Mouse (Mus musculus) erythroid progenitor cell, adult 5-6 weeks (primary cell): ENCODE results near the gene Tas1r3. TPM values are rescaled to one million over a fixed set of nuclear protein-coding genes. Genes with fewer than 3 reads are reported as not detected.
A peak's percentile ranks its signal among the peaks of the same experiment; 100 is the strongest.

Experiments
- ATAC-seq: replicated peaks from 2 replicates; pipeline ENCODE4 v1.8.0; 2016; ENCODE audit warnings: moderate number of reproducible peaks, mild to moderate bottlenecking, moderate TSS enrichment, inconsistent platforms; ENCODE audit not compliant: poor library complexity, low FRiP score, severe bottlenecking
- total RNA-seq, 2 experiments: library from RNA; stranded (forward) in 1 of 2; stranded (reverse) in 1 of 2; fragments of 150-400 nt in 1 of 2; fragments of 186-747, 209-891 nt in 1 of 2; gene quantifications; 2 replicates each; pipeline versions ENCODE4 v1.2.3 to v1.2.4; 2015 to 2017; ENCODE audit warnings: low replicate concordance in 2 of 2

The Tas1r3 gene
- total RNA-seq (2015; ENCODE audit: low replicate concordance) = 0.84 and 1.1 TPM in 2 replicates
- 0.26 and 2.3 TPM in 2 replicates for total RNA-seq (2017; ENCODE audit: low replicate concordance)

DNA sequence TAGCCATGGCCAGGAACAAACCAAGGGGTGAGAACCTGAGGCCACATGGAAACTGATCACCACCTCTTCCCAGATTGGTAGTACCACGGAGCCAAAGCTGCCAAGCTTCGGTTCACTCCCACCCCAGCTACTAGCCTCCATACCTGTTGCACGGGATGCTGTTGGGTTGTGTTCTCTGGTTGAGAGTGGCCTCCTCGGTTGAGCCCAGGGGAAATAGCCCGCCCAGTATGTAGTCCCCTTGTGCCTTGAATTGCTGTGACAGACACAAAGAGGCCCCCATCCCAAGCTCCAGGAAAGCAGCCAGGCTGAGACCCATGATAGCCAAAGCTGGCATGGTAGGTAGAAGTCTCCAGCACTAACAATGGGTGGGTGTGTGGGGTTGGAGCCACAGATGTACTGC lies at the start of gene Tas1r3:
Gene Tas1r3 (minus strand): TSS at position 362 of the 400 bp plus-strand sequence.
- ATAC-seq = no peak

DNA sequence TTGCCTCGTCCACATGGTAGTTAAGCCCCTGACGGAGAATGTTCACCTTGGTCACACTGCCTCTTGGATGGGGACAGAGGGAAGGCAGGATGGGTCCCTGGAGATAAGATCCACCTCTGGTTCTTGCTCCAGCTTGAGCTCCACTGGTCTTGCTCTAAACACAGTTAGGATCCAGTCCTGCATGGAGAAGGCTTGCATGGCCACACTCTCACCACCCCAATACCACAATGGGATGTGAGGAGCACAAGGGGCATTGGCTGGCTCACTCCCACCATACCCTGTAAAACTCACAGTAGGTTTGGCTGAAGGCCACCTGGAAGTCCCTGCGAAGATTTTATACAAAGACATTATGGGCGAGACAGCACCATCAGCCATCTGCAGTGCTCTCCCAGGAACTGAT lies 45.6 kb upstream of the Tas1r3 start:
- ATAC-seq = no peak

DNA sequence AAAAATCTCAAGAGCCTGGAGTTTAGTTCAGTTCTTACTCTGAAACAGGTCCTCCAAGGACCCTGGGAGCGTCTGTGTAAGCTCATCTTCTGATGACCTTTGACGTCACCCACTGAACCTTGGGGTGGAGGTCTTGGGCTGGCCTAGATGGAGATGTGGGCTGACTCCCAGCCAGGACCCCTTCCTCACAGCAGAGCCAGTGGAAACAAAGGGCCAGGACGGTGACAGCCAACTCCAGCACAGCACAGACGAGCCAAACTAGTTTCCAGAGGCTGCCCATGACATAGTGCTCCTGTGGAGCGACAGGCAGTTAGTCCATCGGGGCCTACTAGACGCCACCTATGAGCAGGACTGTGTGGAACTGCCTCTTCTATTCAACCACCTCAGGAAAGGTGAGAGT lies 45.1 kb upstream of the Tas1r3 start:
- no peak for ATAC-seq

DNA sequence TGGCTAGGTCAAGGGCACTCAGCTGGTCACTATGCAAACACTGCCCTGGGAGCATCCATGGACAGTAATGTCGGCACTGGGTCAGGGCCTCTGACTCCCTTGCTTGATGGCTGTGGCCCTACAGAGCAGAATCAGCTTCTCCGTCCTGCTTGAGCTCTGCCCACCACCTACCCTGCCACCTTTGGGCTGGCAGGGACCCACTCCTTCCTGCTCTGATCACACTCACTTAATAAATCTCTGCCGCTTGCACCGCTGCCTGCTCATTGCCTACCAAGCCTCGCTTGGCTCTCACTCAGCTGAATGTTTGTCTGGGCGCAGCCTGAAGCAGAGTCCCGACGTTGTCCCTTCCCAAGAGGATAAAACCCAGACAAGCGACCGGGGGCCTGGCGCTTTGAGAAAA lies 43.8 kb upstream of the Tas1r3 start:
- ATAC-seq = no peak

DNA sequence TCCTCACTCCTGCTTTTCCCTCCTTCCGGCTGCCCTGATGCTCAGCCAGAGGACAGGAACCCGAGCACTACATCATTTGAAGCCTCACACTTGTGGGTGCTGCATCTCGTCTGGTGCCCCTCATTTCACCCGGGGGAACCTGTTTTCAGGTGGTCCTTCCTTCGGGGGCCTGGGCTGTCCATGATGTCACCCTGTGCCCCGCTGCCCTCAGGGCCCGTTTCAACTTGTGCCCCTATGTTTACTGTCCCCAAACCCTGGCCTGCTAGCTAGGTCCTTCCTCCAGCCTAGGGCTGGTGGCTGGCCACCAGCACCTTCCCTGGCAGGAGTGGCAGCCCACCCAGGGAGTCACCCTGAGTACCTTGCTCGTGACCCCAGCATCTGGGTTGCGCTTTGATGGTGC lies 43.0 kb upstream of the Tas1r3 start:
- ATAC-seq = no peak

DNA sequence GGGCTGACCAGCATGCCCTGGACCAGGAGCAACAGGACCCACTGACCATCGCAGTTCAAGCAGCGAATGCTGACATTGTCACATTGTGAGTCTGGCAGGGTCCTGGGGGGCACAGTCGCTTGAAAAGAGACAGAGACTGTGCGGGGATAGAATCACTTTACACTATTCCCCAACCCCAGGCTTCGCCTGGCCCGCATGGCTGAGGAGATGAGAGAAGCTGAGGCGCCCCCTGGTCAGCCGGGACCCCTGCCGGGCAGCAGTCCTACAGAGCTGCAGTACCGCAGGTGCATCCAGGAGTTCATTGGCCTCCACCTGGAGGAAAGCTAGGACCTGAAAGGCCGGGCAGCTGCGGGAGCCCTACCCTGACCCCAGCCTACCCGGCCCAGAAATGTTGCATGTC lies 42.5 kb upstream of the Tas1r3 start:
- no peak for ATAC-seq

DNA sequence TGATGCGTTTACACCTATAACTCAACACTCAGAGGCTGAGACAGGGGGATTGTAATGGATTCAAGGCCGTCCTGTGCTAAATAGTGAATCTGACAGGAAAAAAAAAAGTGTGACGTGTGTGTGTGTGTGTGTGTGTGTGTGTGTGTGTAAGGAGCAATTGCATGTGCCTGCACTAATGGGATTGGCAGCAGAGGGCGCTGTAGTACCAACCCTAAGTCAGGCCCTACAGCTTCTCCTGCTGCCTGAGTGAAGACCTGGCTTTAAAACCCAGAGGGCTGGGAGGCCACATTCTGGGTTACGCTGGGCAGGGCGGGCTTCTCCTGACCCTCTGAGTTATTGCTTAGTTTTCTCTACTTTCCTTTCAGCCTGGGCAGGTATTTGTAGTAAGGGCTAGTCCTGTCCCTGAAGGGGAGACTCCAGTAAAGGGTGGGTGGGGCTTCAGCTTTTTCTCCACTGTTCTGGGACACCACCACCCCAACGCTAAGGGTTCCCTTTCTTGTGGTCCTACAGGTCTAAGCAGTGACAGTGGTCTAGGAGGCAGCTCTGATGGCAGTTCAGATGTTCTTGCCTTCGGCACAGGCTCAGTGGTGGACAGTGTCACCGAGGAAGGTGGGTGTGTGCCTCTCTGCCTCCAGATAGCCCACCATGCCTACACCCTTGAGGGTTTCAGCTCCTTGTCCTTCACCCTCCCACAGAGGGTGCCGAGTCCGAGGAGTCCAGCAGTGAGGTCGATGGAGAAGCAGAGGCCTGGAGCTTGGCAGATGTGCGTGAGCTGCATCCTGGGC lies 41.3 kb upstream of the Tas1r3 start:
- no peak for ATAC-seq

DNA sequence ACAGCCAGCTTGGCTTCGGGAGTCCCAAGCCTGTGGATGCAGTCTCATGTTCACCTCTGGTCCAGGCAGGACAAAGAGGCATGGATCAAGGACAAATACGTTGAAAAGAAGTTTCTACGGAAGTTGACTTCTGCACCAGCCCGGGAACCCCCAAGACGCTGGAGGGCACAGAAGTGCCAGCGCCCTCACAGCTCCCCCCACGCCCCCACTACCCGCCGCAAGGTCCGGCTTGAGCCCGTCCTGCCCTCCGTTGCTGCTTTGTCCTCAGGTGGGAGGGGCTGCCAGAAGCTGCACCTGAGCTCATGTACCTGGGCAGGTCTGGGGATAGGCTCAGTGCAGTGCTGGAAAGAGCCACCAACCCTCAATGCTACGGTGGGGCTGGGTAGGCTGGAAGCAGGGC lies 40.1 kb upstream of the Tas1r3 start:
- ATAC-seq = no peak

DNA sequence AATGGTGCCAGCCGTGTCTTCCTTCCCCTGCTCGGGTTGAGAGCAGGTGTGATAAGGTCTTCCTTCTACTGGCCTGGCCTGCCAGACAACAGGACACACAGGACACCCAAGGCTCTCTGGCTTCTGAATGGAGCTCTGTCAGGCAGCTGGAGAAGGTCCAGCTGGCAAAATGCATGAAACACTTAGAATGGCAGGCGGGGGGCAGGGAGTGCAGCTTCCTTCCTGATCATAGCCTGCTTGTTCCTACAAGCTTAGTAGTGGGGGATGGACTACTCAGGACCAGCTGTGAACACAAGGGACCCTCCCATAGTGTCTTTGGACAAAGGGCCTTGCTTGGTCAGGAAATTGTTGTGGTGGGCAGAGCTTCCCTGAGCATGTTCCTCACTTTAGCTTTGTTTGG lies 38.0 kb upstream of the Tas1r3 start:
- no peak for ATAC-seq

DNA sequence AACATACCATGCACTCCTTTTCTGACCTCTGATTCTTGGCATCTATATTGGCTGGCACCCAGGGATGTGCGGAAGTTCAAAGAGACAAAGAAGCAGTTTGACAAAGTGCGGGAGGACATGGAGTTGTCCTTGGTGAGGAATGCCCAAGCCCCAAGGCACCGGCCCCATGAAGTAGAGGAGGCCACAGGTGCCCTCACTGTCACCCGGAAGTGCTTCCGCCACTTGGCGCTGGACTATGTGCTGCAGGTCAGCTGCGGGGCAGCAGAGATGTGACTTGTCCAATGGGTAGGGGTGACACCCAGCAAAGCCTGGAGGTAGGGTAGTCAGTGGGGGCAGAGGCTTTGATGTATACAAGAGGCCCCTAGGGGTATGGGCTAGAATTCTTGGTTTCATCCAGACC lies 36.2 kb upstream of the Tas1r3 start:
- no peak for ATAC-seq

DNA sequence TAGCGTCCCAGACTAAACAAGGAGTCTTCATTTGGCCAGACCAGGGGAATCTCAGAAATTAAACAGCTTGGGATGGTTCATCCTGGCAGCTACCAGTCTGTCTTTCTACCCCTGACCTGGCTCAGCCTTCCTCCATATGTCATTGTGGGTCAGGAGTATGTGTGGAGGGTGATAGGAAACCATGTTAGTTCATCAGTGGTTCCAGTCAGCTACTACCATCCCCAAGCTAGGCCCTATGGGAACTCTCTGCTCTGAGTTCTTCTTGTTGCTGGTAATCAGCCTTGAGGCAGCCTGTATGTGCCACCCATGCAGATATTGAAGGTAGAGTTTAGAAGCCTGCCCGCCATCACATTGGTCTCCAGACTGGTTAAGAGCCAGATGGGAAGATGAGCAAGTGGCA lies 35.2 kb upstream of the Tas1r3 start:
- ATAC-seq = no peak

DNA sequence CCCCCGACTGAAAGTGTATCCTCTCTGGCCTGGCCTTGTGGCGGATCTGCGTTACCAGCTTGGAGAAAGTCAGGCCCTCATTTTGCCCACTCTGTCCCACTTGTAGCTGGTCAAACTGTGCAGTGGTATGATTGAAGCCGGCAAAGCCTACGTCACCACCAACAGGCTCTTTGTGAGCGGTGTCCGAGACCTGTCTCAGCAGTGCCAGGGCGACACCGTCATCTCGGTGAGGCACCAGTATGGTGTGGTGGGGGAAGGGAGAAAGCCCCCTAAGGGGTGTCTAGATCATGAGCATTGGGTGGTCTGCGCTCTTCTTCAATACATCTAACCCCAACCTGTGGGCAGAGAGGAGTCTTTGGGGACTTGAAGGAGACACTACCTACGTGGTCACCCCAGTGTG lies 33.3 kb upstream of the Tas1r3 start:
- no peak for ATAC-seq

DNA sequence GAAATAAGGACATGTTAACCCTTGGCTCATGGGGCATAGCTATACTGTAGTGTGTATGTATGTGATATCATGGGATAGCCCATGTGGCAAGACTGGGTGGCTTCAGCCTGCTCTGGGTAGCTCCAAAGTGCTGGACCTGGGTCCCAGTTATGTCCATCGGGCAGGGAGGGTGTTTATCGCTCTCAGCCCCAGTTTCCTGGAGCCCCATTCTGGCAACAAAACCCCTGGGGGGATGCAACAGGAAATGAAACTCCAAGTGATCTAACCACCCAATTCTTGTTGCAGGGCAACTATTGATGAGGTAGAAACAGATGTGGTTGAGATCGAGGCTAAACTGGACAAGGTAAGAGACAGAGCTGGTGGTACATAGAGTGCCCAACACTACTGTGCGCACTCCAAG lies 32.7 kb upstream of the Tas1r3 start:
- no peak for ATAC-seq

DNA sequence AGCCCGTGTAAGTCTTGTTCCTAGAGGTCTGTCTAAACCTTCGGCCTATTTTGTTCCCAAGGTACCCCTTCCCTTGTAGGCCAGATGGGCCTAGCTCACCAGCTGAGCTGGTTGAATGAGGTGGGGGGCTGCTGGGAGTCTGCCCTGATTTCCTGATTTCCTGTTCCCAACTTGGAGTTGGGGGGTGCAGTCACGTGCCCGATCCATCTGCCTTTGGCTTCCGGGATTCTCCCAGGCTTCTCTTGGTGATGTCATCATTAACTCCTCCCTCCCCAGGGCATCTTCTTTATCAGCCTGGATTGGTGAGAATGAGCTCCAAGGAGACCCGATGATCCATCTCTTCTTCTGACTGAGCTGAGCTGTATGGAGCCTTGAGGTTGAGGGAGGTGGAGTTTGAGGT lies 32.1 kb upstream of the Tas1r3 start:
- no peak for ATAC-seq

DNA sequence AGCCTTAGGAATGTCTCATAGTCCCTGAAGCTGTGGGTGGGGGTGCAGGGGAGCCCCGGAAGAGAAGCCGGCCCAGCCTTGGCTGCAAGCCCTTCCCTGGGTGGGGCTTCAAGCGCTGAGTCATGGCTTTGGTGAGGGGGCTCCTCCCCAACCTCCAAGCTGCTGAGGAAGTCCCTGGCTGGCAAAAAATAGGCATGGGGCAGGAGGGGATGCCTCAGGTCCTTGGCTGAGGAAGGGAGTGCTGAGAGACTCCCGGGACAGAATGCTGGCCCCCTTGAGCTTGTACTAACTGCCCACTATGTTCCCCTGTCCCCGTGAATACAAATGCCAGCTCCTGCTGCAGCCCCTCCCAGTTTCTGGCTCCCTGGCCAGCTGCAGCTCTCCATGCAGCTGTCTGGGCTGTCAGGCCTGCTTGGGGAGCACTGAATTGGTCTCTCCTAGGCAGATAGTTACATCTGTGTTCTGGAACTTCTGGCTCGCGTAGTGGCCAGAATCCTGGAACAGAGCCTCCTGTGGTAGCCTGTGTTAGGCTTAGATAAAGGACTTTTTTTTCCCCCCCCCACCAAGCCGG lies 31.2 kb upstream of the Tas1r3 start:
- peak; percentile 70 for ATAC-seq

DNA sequence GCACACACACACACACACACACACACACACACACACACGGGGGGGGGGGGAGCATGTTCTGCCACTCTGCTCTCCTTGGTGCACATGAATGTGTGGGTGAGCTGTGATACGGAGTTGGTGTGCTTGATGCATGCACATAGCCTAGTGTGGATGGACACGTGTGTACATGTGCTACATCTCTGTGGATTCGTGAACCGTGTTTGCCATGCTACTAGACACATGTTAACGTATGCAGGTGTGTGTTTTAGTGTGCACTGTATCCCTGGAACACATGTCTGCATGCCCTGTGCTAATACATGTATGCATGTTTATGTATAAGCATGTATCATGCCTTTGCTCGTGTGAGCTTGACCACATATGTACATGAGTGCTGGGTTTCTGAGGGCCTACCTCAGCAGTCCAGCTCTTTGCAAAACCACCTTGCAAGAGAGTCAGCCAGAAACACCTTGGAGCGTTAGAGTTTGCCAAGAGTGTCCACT lies 30.1 kb upstream of the Tas1r3 start:
- no peak for ATAC-seq

DNA sequence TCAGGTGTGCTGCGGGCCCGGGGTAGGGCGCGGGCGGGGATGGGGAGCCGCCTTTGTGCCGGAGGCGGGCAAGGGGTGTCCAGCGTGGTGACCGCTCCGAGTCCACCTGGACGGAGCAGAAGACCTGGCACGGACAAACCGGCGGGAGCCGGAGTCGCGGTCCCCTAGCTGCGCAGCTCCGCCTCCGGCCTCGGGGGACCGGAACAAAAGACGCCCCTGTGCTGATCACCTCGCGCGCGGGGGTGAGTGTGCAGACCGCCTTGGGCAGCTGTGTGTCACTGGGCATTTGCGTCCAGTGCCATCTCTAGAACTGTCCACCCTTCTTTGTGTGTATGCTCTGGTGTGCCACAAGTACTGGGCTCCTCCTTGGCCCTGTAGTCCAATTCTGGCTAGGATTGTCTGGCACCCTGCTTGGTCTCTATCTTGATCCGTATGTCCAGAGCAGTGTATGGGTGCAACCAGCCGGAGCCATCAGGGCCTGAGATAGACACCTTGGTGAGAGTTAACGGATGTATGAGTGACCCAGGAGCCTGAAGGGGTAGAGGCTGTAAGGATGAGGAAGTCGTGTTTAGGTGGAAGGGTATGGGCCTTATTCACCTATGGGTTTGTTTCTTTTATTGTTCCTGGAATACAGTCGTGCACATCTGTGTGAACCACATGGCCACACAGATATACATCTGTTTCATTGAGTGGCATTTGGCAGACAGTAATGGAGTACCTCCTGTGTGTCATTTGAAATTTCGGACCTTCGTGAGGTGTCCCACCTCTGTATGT lies 29.5 kb upstream of the Tas1r3 start:
- peak; percentile 21; the same call in 1 of the 2 replicates for ATAC-seq

DNA sequence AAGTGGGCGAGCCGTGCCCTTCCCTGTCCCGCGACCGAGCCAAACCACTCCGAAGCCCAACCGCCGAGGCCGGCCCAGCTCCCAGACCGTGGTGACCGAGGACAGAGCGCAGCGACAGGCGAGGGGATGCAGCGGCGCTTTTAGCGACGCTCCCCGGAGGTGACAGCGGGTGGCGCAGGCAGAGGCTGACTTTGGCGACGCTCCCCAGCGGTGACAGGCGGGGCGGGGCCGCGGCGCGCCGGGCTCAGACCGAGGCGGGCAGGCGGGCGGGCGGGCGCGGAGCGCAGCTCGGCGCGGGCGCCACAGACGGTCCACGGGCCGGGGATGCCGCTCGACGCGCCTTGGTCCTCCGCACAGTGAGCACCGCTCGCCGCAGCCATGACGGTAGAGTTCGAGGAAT lies 28.9 kb upstream of the Tas1r3 start:
- peak; percentile 66 for ATAC-seq

DNA sequence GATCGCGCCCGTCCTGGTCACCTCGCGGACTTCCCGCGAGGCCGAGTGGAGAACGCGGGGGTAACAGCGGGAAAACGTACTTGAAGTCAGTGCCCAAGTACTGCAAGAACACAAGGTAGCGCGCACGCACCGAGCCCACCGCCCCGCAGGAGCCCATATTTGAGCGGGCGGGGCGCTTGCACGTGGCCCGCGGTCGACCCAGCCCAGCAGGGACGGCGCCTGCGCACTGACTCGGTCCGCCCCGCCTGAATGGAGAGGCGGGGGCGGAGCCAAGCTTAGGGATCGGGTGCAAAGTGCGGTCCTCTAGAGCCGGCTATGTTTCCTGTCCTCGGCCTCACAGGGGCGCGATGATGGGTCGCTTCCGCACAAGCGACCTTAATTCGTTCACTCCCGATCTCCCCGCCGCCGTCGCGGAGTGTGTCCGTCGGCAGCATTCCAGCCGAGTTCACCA lies 28.4 kb upstream of the Tas1r3 start, which contains the start of the genes Pusl1 and Acap3:
Gene Pusl1 (minus strand): TSS at position 231 of the 451 bp plus-strand sequence.
Gene Acap3 (plus strand): TSS at position 272 of the 451 bp plus-strand sequence.
- ATAC-seq = peak; percentile 62

DNA sequence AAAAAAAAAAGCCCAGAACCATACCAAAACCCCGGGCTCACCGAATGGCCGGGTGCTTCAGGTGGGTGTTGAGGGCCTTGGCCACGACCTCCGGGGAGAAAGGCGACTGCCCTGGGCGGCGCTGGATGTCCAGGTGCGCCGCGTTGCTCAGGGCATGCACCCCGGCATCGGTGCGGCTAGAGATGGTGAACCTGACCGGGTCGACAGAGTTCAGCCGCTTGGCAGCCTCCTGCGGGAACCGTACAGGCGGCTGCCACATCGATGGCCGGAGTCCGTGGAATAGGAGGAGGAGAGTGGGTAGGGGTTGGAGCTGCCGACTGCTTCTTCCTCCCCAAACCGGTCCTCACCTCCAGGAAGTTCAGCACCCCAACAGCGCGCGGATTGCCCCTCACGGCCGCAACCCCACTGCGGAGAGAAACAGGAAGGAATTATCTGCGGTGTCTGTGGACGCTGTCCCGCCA lies 27.9 kb upstream of the Tas1r3 start:
- ATAC-seq = no peak
